Mouse (Mus musculus) heart, postnatal 0 days (tissue): ENCODE measurements around the gene Nucb1. TPM values are rescaled to one million over a fixed set of nuclear protein-coding genes. Genes with fewer than 3 reads are reported as not detected.

Source experiments
- ATAC-seq: fragments of 200-750 bp; cut with Nextera tagmentation; 2 replicates; pipeline ENCODE4 v1.8.0; 2017; ENCODE audit warnings: low read depth, moderate number of reproducible peaks, moderate library complexity; ENCODE audit not compliant: insufficient read depth
- DNase-seq: peaks from one replicate; pipeline ENCODE4 v3.0.0-alpha.2; 2016; ENCODE audit warnings: low spot score
- H3K27ac ChIP-seq: fragments of 300-500 bp; sonication (generic); 2 replicates; pipeline ENCODE4 v1.5.1; 2014; ENCODE audit warnings: low read depth, mild to moderate bottlenecking
- H3K27me3 ChIP-seq: fragments of 300-500 bp; sonication (generic); 2 replicates; pipeline ENCODE4 v1.6.1; 2014; ENCODE audit warnings: low read length, mixed read lengths; ENCODE audit not compliant: control insufficient read depth, insufficient read depth
- H3K36me3 ChIP-seq: fragments of 300-500 bp; sonication (generic); replicated peaks from 2 replicates; pipeline ENCODE4 v1.6.1; 2014; ENCODE audit warnings: low read length, mixed read lengths; ENCODE audit not compliant: control insufficient read depth, insufficient read depth
- H3K4me1 ChIP-seq: fragments of 300-500 bp; sonication (generic); 2 replicates; pipeline ENCODE4 v1.6.1; 2014; ENCODE audit warnings: antibody characterized with exemption; ENCODE audit not compliant: control insufficient read depth, insufficient read depth
- H3K4me2 ChIP-seq: fragments of 300-500 bp; sonication (generic); 2 replicates; pipeline ENCODE4 v1.6.1; 2014; ENCODE audit warnings: low read depth, mild to moderate bottlenecking, low read length, moderate library complexity
- H3K4me3 ChIP-seq: fragments of 300-500 bp; sonication (generic); 2 replicates; pipeline ENCODE4 v1.5.1; 2014; ENCODE audit warnings: low read depth, low read length
- H3K9ac ChIP-seq: fragments of 300-500 bp; sonication (generic); replicated peaks from 2 replicates; pipeline ENCODE4 v1.6.1; 2014; ENCODE audit warnings: low read depth, low read length, mixed read lengths
- H3K9me3 ChIP-seq: fragments of 300-500 bp; sonication (generic); replicated peaks from 2 replicates; pipeline ENCODE4 v1.6.1; 2016; ENCODE audit warnings: low read length; ENCODE audit not compliant: control insufficient read depth
- CTCF ChIP-seq: IDR thresholded peaks from 2 replicates; pipeline ENCODE4 v1.5.1; 2016; ENCODE audit warnings: antibody characterized with exemption, control low read depth, low read depth
- EP300 ChIP-seq: IDR thresholded peaks from 2 replicates; pipeline ENCODE4 v1.6.1; 2016; ENCODE audit warnings: antibody characterized with exemption, low read depth
- WGBS: fragments of 180-500 bp; shearing (Covaris S2); extraction: QIAGEN DNeasy Blood & Tissue Kit; methylation state at CpG from one replicate; pipeline ENCODE4 v1.1.7; 2014; 5-methylcytosine and 5-hydroxymethylcytosine counted together
- polyA plus RNA-seq: library from polyadenylated mRNA; unstranded; fragments of >200 nt; fragmentation: Nextera tagmentation; extraction: Ambion mirVana; gene quantifications from 2 replicates; pipeline ENCODE4 v1.2.1, GENCODE M21; 2015
- total RNA-seq: library from RNA; depleted of rRNA; stranded (reverse); fragments of >200 nt; gene quantifications from 2 replicates; pipeline ENCODE4 v1.2.3, GENCODE M21; 2014; ENCODE audit warnings: low replicate concordance

The Nucb1 gene
- total and polyA plus RNA-seq, 2 experiments from 2014 or later, result 78.4 to 110 TPM

DNA sequence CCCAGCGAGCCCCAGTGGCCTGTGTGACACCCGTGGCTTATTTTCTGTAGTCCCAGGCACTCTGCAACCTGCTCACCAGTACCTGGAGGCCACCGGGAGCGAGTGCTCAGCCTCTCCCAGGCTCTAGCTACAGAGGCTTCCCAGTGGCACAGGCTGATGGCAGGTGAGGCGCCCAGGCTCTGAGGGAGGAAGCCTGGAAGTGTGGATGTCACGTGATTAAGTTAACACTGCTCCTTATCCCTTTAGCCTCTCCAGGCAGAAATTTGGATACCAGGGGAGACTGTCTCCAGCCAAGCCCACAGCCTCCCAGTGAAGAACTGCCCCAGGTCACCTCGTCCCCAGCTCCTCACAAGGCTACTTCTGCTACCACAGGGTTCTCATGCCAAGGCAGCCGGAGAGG is 43.3 kb upstream of the Nucb1 start:
- DNase-seq (no peak), ATAC-seq (no peak)
- Histone ChIP-seq H3K4me1 (no peaks in the 10 kb centered on the region), H3K27ac (no peak overlapping the region), H3K4me2 (no peak overlapping the region), H3K9me3 (no peaks in the 10 kb centered on the region), H3K36me3 (no peaks in the 10 kb centered on the region), H3K4me3 (no peak overlapping the region), H3K27me3 (no peaks in the 10 kb centered on the region), H3K9ac (no peak overlapping the region)
- TF ChIP-seq EP300 (no peak), CTCF (no peak)
- WGBS, result 55% methylated on average over 8 of the region's 8 CpGs

DNA sequence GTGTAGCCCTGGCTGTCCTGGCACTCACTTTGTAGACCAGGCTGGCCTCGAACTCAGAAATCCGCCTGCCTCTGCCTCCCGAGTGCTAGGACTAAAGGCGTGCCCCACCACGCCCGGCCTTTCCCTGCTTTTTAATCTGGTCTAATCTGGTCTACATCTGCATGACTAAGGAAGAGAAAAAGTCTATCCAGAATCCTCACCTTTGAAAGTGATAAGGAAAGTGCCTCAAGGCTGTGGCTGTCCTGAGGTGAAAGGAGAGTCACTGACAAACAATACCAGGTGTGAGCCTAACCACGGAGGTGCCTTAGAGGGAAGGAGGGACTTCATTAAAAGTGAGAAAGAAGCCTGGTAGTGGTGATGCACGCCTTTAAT is 41.3 kb upstream of the Nucb1 start:
- no peak overlapping the region for H3K9ac ChIP-seq
- H3K9me3 ChIP-seq, result no peaks in the 10 kb centered on the region
- H3K4me2 ChIP-seq, result no peak overlapping the region
- no peaks in the 10 kb centered on the region for H3K4me1 ChIP-seq
- no peak overlapping the region for H3K4me3 ChIP-seq
- ATAC-seq (no peak), DNase-seq (no peak)
- 79% methylated on average over 8 of the region's 8 CpGs for WGBS
- H3K27ac ChIP-seq, result no peak overlapping the region
- H3K36me3 ChIP-seq, result no peaks in the 10 kb centered on the region
- H3K27me3 ChIP-seq, result no peaks in the 10 kb centered on the region
- TF ChIP-seq CTCF (no peak), EP300 (no peak)

DNA sequence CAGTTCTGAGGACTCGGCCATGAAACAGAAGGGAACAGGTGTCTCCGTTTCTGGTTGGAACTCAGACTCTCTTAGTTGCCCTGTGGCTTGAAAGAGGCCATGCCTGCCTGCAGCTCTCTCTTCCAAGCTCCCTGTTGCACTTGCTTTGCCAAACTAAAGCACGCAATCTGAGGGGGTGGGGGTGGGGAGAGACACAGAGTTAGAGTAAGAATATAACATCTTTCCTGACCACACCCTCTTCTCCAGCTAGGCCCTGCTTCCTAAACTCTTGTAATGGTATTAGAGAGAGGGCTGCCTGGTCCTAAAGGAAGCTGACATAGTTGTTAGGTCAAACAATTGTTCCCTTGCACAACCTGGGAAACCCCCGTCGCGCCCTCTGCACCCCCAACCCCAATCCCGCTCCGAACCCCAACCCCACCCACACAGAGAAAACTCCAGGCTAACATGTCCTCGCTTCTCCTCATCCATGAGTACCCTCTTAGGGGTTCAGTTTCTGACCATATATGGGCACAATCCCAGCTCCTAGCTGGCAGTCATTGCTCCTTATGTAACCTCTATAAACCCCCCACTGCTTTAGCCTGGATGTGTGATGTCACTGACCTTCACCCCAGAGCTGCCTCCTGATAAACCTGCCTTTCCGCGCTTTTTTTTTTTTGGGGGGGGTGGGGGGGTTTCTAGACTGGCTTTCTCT is 40.8 kb upstream of the Nucb1 start:
- H3K4me2 ChIP-seq, result no peak overlapping the region
- H3K27ac ChIP-seq, result no peak overlapping the region

DNA sequence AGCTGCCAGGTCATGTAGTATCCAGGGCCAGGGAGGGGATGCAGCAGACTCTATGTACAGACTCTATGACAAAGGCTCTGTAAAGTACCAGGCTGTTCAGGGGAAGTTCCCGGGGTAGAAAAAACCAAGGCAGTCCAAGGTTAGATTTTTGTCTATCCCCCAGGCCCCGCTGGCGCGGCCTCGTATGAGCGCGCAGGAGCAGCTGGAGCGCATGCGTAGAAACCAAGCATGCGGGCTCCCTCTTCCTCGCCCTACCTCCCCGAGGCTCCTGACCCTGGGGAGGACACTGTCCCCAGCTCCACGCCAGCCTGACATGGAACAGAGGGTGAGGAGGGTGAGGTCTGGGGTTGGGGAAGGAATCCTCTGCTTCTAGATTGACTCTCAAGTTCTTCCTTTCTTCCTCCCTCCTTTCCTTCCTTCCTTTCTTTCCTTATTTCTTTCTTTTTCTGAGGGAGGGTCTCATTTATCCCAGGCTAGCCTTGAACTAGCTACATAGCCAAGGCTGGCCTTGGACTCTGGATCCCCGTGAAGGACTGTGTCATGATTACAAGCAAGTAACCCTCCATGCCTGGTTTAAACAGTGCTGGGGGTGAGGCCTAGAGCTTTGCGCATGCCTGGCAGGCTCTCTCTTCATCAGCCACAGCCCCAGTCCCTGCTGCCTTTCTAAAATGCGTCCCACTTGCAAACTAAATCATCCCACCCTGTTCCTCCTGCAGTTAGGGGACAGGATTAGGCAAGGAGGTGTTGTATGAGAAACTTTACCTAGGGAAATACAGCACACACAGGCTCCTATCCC is 39.6 kb upstream of the Nucb1 start:
- H3K36me3 ChIP-seq, result no peaks in the 10 kb centered on the region
- H3K4me1 ChIP-seq, result no peaks in the 10 kb centered on the region
- no peak overlapping the region for H3K4me3 ChIP-seq
- DNase-seq, result no peak
- ATAC-seq, result no peak
- 92% methylated on average over 16 of the region's 16 CpGs for WGBS
- no peak overlapping the region for H3K27ac ChIP-seq
- TF ChIP-seq EP300 (no peak), CTCF (no peak)
- no peak overlapping the region for H3K9ac ChIP-seq
- no peak overlapping the region for H3K4me2 ChIP-seq
- H3K9me3 ChIP-seq, result no peaks in the 10 kb centered on the region
- no peaks in the 10 kb centered on the region for H3K27me3 ChIP-seq

More for the DNA sequence above, 40.8 kb upstream of the Nucb1 start:
- ATAC-seq (no peak), DNase-seq (no peak)
- H3K9me3 ChIP-seq, result no peaks in the 10 kb centered on the region
- H3K4me1 ChIP-seq, result no peaks in the 10 kb centered on the region
- H3K9ac ChIP-seq, result no peak overlapping the region
- no peak overlapping the region for H3K4me3 ChIP-seq
- 67% methylated on average over 11 of the region's 11 CpGs for WGBS
- no peaks in the 10 kb centered on the region for H3K36me3 ChIP-seq
- no peaks in the 10 kb centered on the region for H3K27me3 ChIP-seq
- TF ChIP-seq EP300, result no peak
- TF ChIP-seq CTCF, result no peak

DNA sequence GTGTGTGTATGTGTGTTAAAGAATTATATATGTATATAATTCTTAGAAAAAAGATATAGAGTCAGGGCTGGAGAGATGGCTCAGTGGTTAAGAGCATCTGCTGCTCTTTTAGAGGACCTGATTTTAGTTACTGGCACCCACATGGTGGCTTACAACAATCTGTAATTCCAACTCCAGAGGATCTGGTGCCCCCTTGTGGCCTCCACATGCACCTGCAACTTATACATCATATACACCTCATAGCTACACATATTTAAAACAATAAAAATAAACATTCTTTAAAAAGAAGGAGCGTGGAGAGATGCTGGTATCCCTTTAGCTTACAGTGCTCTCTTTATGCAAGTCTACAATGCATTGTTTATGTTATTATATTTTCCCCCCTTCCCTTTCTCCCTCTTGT is 34.3 kb upstream of the Nucb1 start:
- Histone ChIP-seq H3K9me3 (0 out of 2 replicates have a peak, but pooled peaks cover 4% of the 10 kb centered on the region), H3K27me3 (no peaks in the 10 kb centered on the region), H3K9ac (no peak overlapping the region), H3K4me2 (no peak overlapping the region), H3K36me3 (no peaks in the 10 kb centered on the region), H3K4me3 (no peak overlapping the region), H3K4me1 (no peaks in the 10 kb centered on the region), H3K27ac (no peak overlapping the region)
- no peak for ATAC-seq
- 88% methylated on average over 1 of the region's 1 CpGs for WGBS
- TF ChIP-seq EP300, result no peak
- DNase-seq, result no peak
